Mouse (Mus musculus) ES-E14 (cell line): ENCODE data around the gene Dusp1. TPM values are rescaled to one million over a fixed set of nuclear protein-coding genes. Genes with fewer than 3 reads are reported as not detected.

Source experiments
- DNase-seq: peaks from one replicate; pipeline ENCODE4 v3.0.0-alpha.2; 2013; ENCODE audit warnings: low read depth, low spot score
- H3K27ac ChIP-seq: 2 replicates; pipeline ENCODE4 v1.5.1; 2012; ENCODE audit warnings: low read depth, mild to moderate bottlenecking, low read length, moderate library complexity, mixed read lengths; ENCODE audit not compliant: poor library complexity, insufficient read depth, severe bottlenecking
- H3K36me3 ChIP-seq: 2 replicates; pipeline ENCODE4 v1.6.1; 2012; ENCODE audit warnings: mild to moderate bottlenecking, low read length, moderate library complexity, mixed read lengths; ENCODE audit not compliant: control insufficient read depth, poor library complexity, insufficient read depth, severe bottlenecking
- H3K4me1 ChIP-seq, 2 experiments: fragments of 150-350 bp in 1 of 2; sonication (generic) in 1 of 2; 2 replicates each; pipeline ENCODE4 v1.6.1; 2012; ENCODE audit warnings: low read length in 2 of 2, mild to moderate bottlenecking in 1 of 2, mixed read lengths in 1 of 2; ENCODE audit not compliant: control insufficient read depth in 2 of 2, insufficient read depth in 2 of 2, poor library complexity in 1 of 2
- H3K4me3 ChIP-seq, 2 experiments: fragments of 150-350 bp in 1 of 2; sonication (generic) in 1 of 2; 2 replicates each; pipeline ENCODE4 v1.5.1; 2012; ENCODE audit warnings: low read length in 2 of 2, low read depth in 1 of 2, mild to moderate bottlenecking in 1 of 2, mixed read lengths in 1 of 2; ENCODE audit not compliant: insufficient read depth in 1 of 2, poor library complexity in 1 of 2, severe bottlenecking in 1 of 2
- H3K9ac ChIP-seq: 2 replicates; pipeline ENCODE4 v1.6.1; 2012; ENCODE audit warnings: low read depth, mild to moderate bottlenecking, low read length, mixed read lengths; ENCODE audit not compliant: poor library complexity, insufficient read depth, severe bottlenecking
- H3K9me3 ChIP-seq: fragments of 150-350 bp; sonication (generic); 2 replicates; pipeline ENCODE4 v1.6.1; 2012; ENCODE audit warnings: low read depth, mild to moderate bottlenecking, low read length; ENCODE audit not compliant: control insufficient read depth, insufficient read depth
- CHD2 ChIP-seq: IDR thresholded peaks from 2 replicates; pipeline ENCODE4 v1.6.1; 2014; ENCODE audit warnings: mild to moderate bottlenecking, low read depth, low read length, inconsistent platforms
- HCFC1 ChIP-seq: IDR thresholded peaks from 2 replicates; pipeline ENCODE4 v1.6.1; 2012; ENCODE audit warnings: low read length, inconsistent platforms, borderline replicate concordance; ENCODE audit not compliant: insufficient read depth
- MAFK ChIP-seq: IDR thresholded peaks from 2 replicates; pipeline ENCODE4 v1.6.1; 2014; ENCODE audit warnings: mild to moderate bottlenecking, low read depth, low read length, inconsistent platforms; ENCODE audit not compliant: insufficient read depth
- ZC3H11A ChIP-seq: IDR thresholded peaks from 2 replicates; pipeline ENCODE4 v1.6.1; 2012; ENCODE audit warnings: low read depth, mild to moderate bottlenecking, inconsistent platforms, low read length, borderline replicate concordance
- ZNF384 ChIP-seq: IDR thresholded peaks from 2 replicates; pipeline ENCODE4 v1.6.1; 2012; ENCODE audit warnings: low read depth, low read length, inconsistent platforms
- in situ Hi-C, 2 experiments: fragments of 600-800 bp; cut with MboI; formaldehyde crosslinking; loops; one replicate each; pipeline ENCODE4 v1.15.1; 2025; ENCODE audit warnings: low sequenced_read_pairs in 2 of 2, inconsistent platforms in 1 of 2; ENCODE audit not compliant: unreplicated experiment in 2 of 2
- total RNA-seq: library from RNA; depleted of rRNA; stranded (reverse); fragments of 300-350 nt; gene quantifications from 2 replicates; pipeline ENCODE4 v1.2.3, GENCODE M21; 2012

The Dusp1 gene
- total RNA-seq, 1 experiment: 21.2 TPM

DNA sequence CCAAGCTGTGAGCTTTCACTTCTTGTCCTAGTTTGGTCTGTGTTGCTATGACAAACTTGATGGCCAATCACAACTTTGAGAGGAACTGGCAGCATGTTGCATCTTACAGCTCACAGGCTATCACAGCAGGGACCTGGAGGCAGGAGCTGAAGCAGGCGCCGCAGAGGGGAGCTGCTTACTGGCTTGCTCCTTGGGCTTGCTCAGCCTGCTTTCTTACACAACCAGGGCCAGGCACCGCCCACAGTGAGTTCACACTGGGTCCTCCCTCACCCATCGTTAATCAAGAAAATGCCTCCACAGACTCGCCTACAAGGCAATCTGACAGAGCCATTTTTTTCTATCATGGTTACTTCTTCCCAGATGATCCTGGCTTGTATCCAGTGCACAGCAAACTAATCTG lies 74.7 kb downstream of the Dusp1 start:
- Histone ChIP-seq H3K9me3 (no peaks in the 10 kb centered on the region), H3K36me3 (no peaks in the 10 kb centered on the region), H3K4me1 (peaks cover 1 to 7% of the 10 kb centered on the region in 2 experiments; a peak in 2 of 4 replicates), H3K4me3 (no peak overlapping the region), H3K9ac (no peak overlapping the region), H3K27ac (no peak overlapping the region)
- TF ChIP-seq MAFK: no peak
- TF ChIP-seq CHD2: no peak
- no peak for TF ChIP-seq ZC3H11A
- no peak for TF ChIP-seq HCFC1
- no peak for TF ChIP-seq ZNF384
- DNase-seq: no peak
- in situ Hi-C loops: no loop called here

DNA sequence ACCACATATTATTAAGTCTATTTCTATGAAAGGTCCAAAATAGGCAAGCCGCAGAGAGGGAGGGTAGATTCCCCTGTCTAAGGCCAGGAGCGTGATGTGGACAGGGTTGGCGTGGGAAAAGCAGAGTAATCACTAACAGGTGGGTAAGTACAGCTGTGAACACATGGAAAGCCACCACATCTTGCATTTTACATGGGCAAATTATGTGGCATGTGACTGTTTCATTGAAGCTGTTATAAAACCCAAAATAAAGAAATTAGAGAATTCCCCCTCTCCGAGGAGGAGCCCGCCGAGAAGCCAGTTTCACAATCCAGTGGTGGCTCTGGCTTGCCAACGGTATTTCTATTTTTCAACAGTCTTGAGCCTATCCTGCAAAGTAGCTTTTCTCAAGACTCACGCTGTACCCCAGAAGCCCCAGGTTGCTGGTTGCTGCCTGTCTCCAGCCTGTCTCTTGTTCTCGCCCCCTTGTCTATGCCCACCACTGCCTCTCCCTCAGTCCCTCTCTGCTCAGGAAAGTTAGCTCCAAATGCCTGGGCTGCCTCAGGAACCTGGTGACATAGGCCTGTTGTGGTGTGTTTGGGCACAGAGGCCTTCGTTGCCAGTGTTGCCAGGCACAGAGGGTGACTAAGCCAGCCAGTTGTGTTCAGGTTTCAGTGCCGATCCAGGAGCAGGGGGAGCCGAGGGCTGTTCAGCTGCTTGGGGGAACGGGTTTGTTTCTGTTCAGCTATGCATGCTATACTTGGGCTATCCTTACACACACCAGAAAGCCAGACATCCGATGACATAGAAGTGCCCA lies 77.1 kb downstream of the Dusp1 start:
- no peak for TF ChIP-seq ZNF384
- H3K27ac ChIP-seq: no peak overlapping the region
- in situ Hi-C loops: no loop called here

DNA sequence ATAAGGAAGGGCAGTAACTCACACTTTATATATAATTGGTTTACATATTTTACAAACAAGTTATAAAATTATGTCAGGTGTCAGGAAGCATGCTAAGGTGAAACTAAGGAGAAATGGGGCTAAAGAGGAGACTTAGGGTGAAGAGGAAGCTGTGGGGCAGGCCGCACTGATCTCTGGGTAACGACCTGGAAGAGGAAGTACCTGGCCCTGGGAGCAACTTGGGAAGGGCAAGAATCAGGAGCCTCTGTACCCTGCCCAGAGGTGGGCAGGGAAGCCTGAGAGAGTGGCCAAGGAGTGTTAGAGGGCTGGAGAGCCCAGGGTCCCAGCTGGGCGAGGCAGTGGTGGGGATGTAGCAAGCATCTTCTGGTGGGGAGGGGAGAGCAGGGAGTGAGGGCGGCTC lies 81.0 kb downstream of the Dusp1 start:
- Histone ChIP-seq H3K9ac (no peak overlapping the region), H3K4me3 (no peak overlapping the region), H3K36me3 (no peaks in the 10 kb centered on the region), H3K9me3 (no peaks in the 10 kb centered on the region), H3K27ac (no peak overlapping the region), H3K4me1 (peaks cover 0 to 3% of the 10 kb centered on the region in 2 experiments; a peak in 1 of 4 replicates)
- no peak for DNase-seq
- in situ Hi-C loops: no loop called here
- TF ChIP-seq ZC3H11A (no peak), MAFK (no peak), CHD2 (no peak), ZNF384 (no peak), HCFC1 (no peak)

More for the DNA sequence above, 77.1 kb downstream of the Dusp1 start:
- Histone ChIP-seq H3K4me1 (peaks cover 1 to 7% of the 10 kb centered on the region in 2 experiments; a peak in 2 of 4 replicates), H3K9me3 (no peaks in the 10 kb centered on the region), H3K4me3 (no peak overlapping the region), H3K9ac (no peak overlapping the region), H3K36me3 (no peaks in the 10 kb centered on the region)
- DNase-seq: no peak

DNA sequence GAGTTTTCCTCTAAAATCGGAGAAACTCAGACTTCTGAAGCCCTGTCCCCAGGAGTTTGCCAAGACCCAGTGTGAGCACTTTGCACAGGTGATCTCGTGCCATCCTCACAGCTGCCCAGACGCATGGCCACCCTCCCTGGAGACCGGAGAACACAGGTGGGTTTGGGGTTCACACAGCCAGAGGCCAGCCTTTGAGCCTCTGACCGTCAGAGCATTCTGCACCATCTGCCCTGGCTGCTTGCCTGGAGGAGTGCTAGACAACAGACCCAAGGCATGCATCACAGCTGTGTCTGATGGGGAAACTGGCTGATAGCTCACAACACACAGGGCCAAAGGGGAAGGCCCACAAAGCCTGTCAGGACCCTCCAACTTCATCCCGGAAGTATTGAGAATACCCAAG lies 82.3 kb downstream of the Dusp1 start:
- Histone ChIP-seq H3K4me1 (peaks cover 0 to 3% of the 10 kb centered on the region in 2 experiments; a peak in 1 of 4 replicates), H3K9me3 (no peaks in the 10 kb centered on the region), H3K36me3 (no peaks in the 10 kb centered on the region), H3K9ac (no peak overlapping the region), H3K27ac (no peak overlapping the region), H3K4me3 (no peak overlapping the region)
- in situ Hi-C loops: no loop called here
- TF ChIP-seq ZNF384 (no peak), MAFK (no peak), ZC3H11A (no peak), HCFC1 (no peak), CHD2 (no peak)
- DNase-seq: no peak
